Mouse (Mus musculus): ENCODE measurements around the gene Caln1.

DNA sequence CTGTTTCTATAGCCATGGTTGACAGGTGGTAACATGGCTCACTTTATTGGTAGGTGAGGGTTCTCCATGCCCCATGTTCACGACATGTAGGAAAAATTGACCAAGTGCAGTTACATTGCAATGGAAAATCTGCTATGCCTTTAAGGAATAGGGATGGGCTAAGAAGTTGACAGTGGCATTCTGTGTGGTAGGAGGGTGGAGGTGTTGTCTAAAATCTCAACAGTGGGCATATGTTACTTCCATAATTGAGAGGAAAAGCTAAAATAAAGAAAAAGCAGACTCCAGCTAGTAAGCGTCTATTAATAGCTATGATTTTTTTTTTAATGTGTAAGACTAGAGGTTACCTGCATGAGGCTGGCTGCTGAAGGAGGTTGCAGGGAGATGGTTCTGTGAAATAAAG, 308.6 kb downstream of the Caln1 start:
- TF ChIP-seq CTCF (IDR thresholded peaks at IDR 0.05; ENCODE audit: low read depth, low read length) = no peak
- no peak for TF ChIP-seq POLR2A (IDR thresholded peaks at IDR 0.05; ENCODE audit: extremely low read depth, insufficient read depth, low read length)

All from liver, adult 2 months (tissue).